Mouse (Mus musculus): Measurements from ENCODE around the gene Mat1a. TPM values are rescaled to one million over a fixed set of nuclear protein-coding genes. Genes with fewer than 3 reads are reported as not detected.
A peak's percentile ranks its signal among the peaks of the same experiment; 100 is the strongest.

Mat1a gene
- total RNA-seq, 2 experiments from 2014 or later, result not detected

- no peak within 1 kb of the TSS for H3K4me3 ChIP-seq
- H3K27ac ChIP-seq, result no peak within 1 kb of the TSS
- no peak for TF ChIP-seq CTCF (conservative IDR thresholded peaks at IDR 0.05)
- no peak for DNase-seq (ENCODE audit: low spot score in 2 of 2)
Observed at GRCm38 (mm10) chr14:41151220-41151898, 46.5 kb downstream of the Mat1a start, which contains the start of gene Mbl1. TSS of gene Mbl1 (plus strand) at chr14:41151458.

GRCm38 (mm10) chr14:41160076-41160475, 55.2 kb downstream of the Mat1a start:
- H3K27ac ChIP-seq, result no peak overlapping the region
- DNase-seq (ENCODE audit: low spot score in 2 of 2), result no peak
- no peak overlapping the region for H3K4me3 ChIP-seq
- TF ChIP-seq CTCF (conservative IDR thresholded peaks at IDR 0.05), result no peak

GRCm38 (mm10) chr14:41160743-41161142, 55.9 kb downstream of the Mat1a start:
- no peak for DNase-seq (ENCODE audit: low spot score in 2 of 2)
- no peak overlapping the region for H3K4me3 ChIP-seq
- TF ChIP-seq CTCF (conservative IDR thresholded peaks at IDR 0.05), result no peak
- no peak overlapping the region for H3K27ac ChIP-seq

GRCm38 (mm10) chr14:41162663-41163062, 57.8 kb downstream of the Mat1a start:
- Histone ChIP-seq H3K27ac (no peak overlapping the region), H3K4me3 (no peak overlapping the region)
- peak; percentile 86 for TF ChIP-seq CTCF (conservative IDR thresholded peaks at IDR 0.05)
- peak; percentile 4 to 38 for DNase-seq (ENCODE audit: low spot score in 2 of 2)

GRCm38 (mm10) chr14:41167278-41167677, 62.4 kb downstream of the Mat1a start:
- no peak overlapping the region for H3K4me3 ChIP-seq

GRCm38 (mm10) chr14:41168567-41168966, 63.7 kb downstream of the Mat1a start:
- no peak for TF ChIP-seq CTCF (conservative IDR thresholded peaks at IDR 0.05)
- Histone ChIP-seq H3K27ac (no peak overlapping the region), H3K4me3 (no peak overlapping the region)
- DNase-seq (ENCODE audit: low spot score in 2 of 2), result no peak

More at GRCm38 (mm10) chr14:41167278-41167677, 62.4 kb downstream of the Mat1a start:
- no peak for TF ChIP-seq CTCF (conservative IDR thresholded peaks at IDR 0.05)
- no peak for DNase-seq (ENCODE audit: low spot score in 2 of 2)
- H3K27ac ChIP-seq, result no peak overlapping the region

GRCm38 (mm10) chr14:41170514-41170913, 65.7 kb downstream of the Mat1a start:
- DNase-seq (ENCODE audit: low spot score in 2 of 2), result no peak
- no peak overlapping the region for H3K27ac ChIP-seq
- no peak for TF ChIP-seq CTCF (conservative IDR thresholded peaks at IDR 0.05)
- H3K4me3 ChIP-seq, result no peak overlapping the region

Other genes with a start within 250 kb of the Mat1a start
- 1 to 10 TPM; 2.0 to 2.1 TPM for gene Sh2d4b, start 211.8 kb upstream of the Mat1a start, total RNA-seq (2021)
- 10 to 100 TPM; 27.0 to 30.0 TPM for gene Tspan14, start 138.2 kb upstream of the Mat1a start, total RNA-seq (2021)
- 100 to 1,000 TPM; 154 to 159 TPM for gene Fam213a, start 91.2 kb upstream of the Mat1a start, total RNA-seq (2021)
- gene Dydc2, start 35.8 kb upstream of the Mat1a start, total RNA-seq (2021), result under 1 TPM; 0.61 to 0.95 TPM
- not detected for gene Dydc1, start 32.1 kb upstream of the Mat1a start, total RNA-seq (2021)
- not detected for gene Sftpa1, start 26.7 kb downstream of the Mat1a start, total RNA-seq (2021)
- not detected for gene Mbl1, start 46.4 kb downstream of the Mat1a start, total RNA-seq (2021)
- gene Sftpd, start 80.1 kb downstream of the Mat1a start, total RNA-seq (2021), result not detected
- not detected for gene Gm2832, start 173.8 kb downstream of the Mat1a start, total RNA-seq (2021)
- gene Gm5798, start 243.6 kb downstream of the Mat1a start, total RNA-seq (2021), result not detected